Mouse (Mus musculus) neural tube, embryonic 11.5 days (tissue): Measurements from ENCODE around the gene Hdac1. TPM values are rescaled to one million over a fixed set of nuclear protein-coding genes. Genes with fewer than 3 reads are reported as not detected.

Experiments
- ATAC-seq: fragments of 200-750 bp; cut with Nextera tagmentation; 2 replicates; pipeline ENCODE4 v1.8.0; 2017; ENCODE audit warnings: moderate number of reproducible peaks, mild to moderate bottlenecking, moderate TSS enrichment, moderate library complexity; ENCODE audit not compliant: insufficient read depth, low FRiP score, low TSS enrichment
- DNase-seq: peaks from one replicate; pipeline ENCODE4 v3.0.0-alpha.2; 2015; ENCODE audit warnings: low spot score
- H3K27ac ChIP-seq: fragments of 300-500 bp; sonication (generic); 2 replicates; pipeline ENCODE4 v1.5.1; 2014; ENCODE audit warnings: low read depth, mild to moderate bottlenecking, low read length
- H3K27me3 ChIP-seq: fragments of 300-500 bp; sonication (generic); 2 replicates; pipeline ENCODE4 v1.6.1; 2014; ENCODE audit warnings: mild to moderate bottlenecking, low read length, mixed read lengths; ENCODE audit not compliant: control insufficient read depth, insufficient read depth
- H3K36me3 ChIP-seq: fragments of 300-500 bp; sonication (generic); 2 replicates; pipeline ENCODE4 v1.6.1; 2014; ENCODE audit warnings: mild to moderate bottlenecking, low read length, moderate library complexity, mixed read lengths; ENCODE audit not compliant: control insufficient read depth, insufficient read depth
- H3K4me1 ChIP-seq: fragments of 300-500 bp; sonication (generic); 2 replicates; pipeline ENCODE4 v1.6.1; 2014; ENCODE audit warnings: low read length, mixed read lengths; ENCODE audit not compliant: control insufficient read depth, insufficient read depth
- H3K4me2 ChIP-seq: fragments of 300-500 bp; sonication (generic); 2 replicates; pipeline ENCODE4 v1.6.1; 2014; ENCODE audit warnings: low read depth, mild to moderate bottlenecking, moderate library complexity
- H3K4me3 ChIP-seq: fragments of 300-500 bp; sonication (generic); 2 replicates; pipeline ENCODE4 v1.5.1; 2014; ENCODE audit warnings: low read depth, low read length
- H3K9ac ChIP-seq: fragments of 300-500 bp; sonication (generic); 2 replicates; pipeline ENCODE4 v1.6.1; 2014; ENCODE audit warnings: mild to moderate bottlenecking, low read length
- H3K9me3 ChIP-seq: fragments of 300-500 bp; sonication (generic); 2 replicates; pipeline ENCODE4 v1.6.1; 2016; ENCODE audit warnings: low read length; ENCODE audit not compliant: control insufficient read depth
- WGBS: fragments of 180-500 bp; shearing (Covaris S2); extraction: QIAGEN DNeasy Blood & Tissue Kit; methylation state at CpG from one replicate; pipeline ENCODE4 v1.1.7; 2014; 5-methylcytosine and 5-hydroxymethylcytosine counted together
- polyA plus RNA-seq: library from polyadenylated mRNA; unstranded; fragments of >200 nt; fragmentation: Nextera tagmentation; extraction: Ambion mirVana; gene quantifications from 2 replicates; pipeline ENCODE4 v1.2.1, GENCODE M21; 2014

Gene Hdac1
- polyA plus RNA-seq, 1 experiment from 2014 or later, result 258 TPM

- 2% methylated on average over 35 of the region's 49 CpGs for WGBS
- DNase-seq (peak; percentile 90), ATAC-seq (peak; percentile 90)
- no peaks in the 10 kb centered on the region for H3K27me3 ChIP-seq
- peak overlapping the region; percentile 54 for H3K9ac ChIP-seq
- peak overlapping the region; percentile 71 for H3K27ac ChIP-seq
- peak overlapping the region; percentile 74 for H3K4me2 ChIP-seq
- H3K36me3 ChIP-seq, result no peaks in the 10 kb centered on the region
- H3K9me3 ChIP-seq, result no peaks in the 10 kb centered on the region
- peak overlapping the region; percentile 48 for H3K4me3 ChIP-seq
- peaks cover 8% of the 10 kb centered on the region; the same call in 1 of the 2 replicates for H3K4me1 ChIP-seq
Measured at GRCm38 (mm10) chr4:129500607-129501566, 41.6 kb downstream of the Hdac1 start.

GRCm38 (mm10) chr4:129500017-129500416 lies 42.5 kb downstream of the Hdac1 start:
- H3K4me1 ChIP-seq, result peaks cover 8% of the 10 kb centered on the region; the same call in 1 of the 2 replicates
- 82% methylated on average over 8 of the region's 8 CpGs for WGBS
- H3K27me3 ChIP-seq, result no peaks in the 10 kb centered on the region
- H3K4me3 ChIP-seq, result no peak overlapping the region
- ATAC-seq, result no peak
- peak overlapping the region; percentile 74 for H3K4me2 ChIP-seq
- no peak overlapping the region for H3K27ac ChIP-seq
- H3K9ac ChIP-seq, result no peak overlapping the region
- no peaks in the 10 kb centered on the region for H3K9me3 ChIP-seq
- H3K36me3 ChIP-seq, result no peaks in the 10 kb centered on the region
- no peak for DNase-seq

GRCm38 (mm10) chr4:129498941-129499340 lies 43.6 kb downstream of the Hdac1 start:
- Histone ChIP-seq H3K9ac (no peak overlapping the region), H3K27ac (no peak overlapping the region), H3K36me3 (no peaks in the 10 kb centered on the region), H3K4me2 (no peak overlapping the region), H3K9me3 (no peaks in the 10 kb centered on the region), H3K4me3 (no peak overlapping the region), H3K4me1 (peaks cover 8% of the 10 kb centered on the region; the same call in 1 of the 2 replicates), H3K27me3 (no peaks in the 10 kb centered on the region)
- WGBS, result 88% methylated on average over 3 of the region's 3 CpGs
- ATAC-seq (no peak), DNase-seq (no peak)

- Histone ChIP-seq H3K4me1 (peaks cover 9% of the 10 kb centered on the region), H3K27me3 (peaks cover 4% of the 10 kb centered on the region), H3K4me3 (no peak overlapping the region), H3K36me3 (no peaks in the 10 kb centered on the region), H3K4me2 (no peak overlapping the region), H3K27ac (no peak overlapping the region; the same call in 1 of the 2 replicates), H3K9ac (peak overlapping the region; percentile 8; the same call in 1 of the 2 replicates), H3K9me3 (no peaks in the 10 kb centered on the region)
- no peak for ATAC-seq
- no peak for DNase-seq
- WGBS, result 51% methylated on average over 6 of the region's 6 CpGs
Measured at GRCm38 (mm10) chr4:129496631-129497030, 45.9 kb downstream of the Hdac1 start.

- H3K27ac ChIP-seq, result no peak overlapping the region; the same call in 1 of the 2 replicates
- WGBS, result 35% methylated on average over 16 of the region's 16 CpGs
- no peaks in the 10 kb centered on the region for H3K36me3 ChIP-seq
- H3K27me3 ChIP-seq, result peaks cover 11% of the 10 kb centered on the region
- DNase-seq (no peak), ATAC-seq (no peak)
- H3K4me3 ChIP-seq, result no peak overlapping the region
- H3K9ac ChIP-seq, result no peak overlapping the region
- no peaks in the 10 kb centered on the region for H3K9me3 ChIP-seq
- peaks cover 16% of the 10 kb centered on the region for H3K4me1 ChIP-seq
- no peak overlapping the region for H3K4me2 ChIP-seq
Measured at GRCm38 (mm10) chr4:129495672-129496562, 46.6 kb downstream of the Hdac1 start.

- 78% methylated on average over 7 of the region's 7 CpGs for WGBS
- Histone ChIP-seq H3K36me3 (no peaks in the 10 kb centered on the region), H3K4me2 (no peak overlapping the region), H3K4me1 (peaks cover 16% of the 10 kb centered on the region), H3K9me3 (no peaks in the 10 kb centered on the region), H3K27me3 (peaks cover 15% of the 10 kb centered on the region), H3K27ac (no peak overlapping the region), H3K4me3 (no peak overlapping the region), H3K9ac (no peak overlapping the region)
- DNase-seq (no peak), ATAC-seq (no peak)
Measured at GRCm38 (mm10) chr4:129494681-129495080, 47.8 kb downstream of the Hdac1 start.

GRCm38 (mm10) chr4:129490972-129491880 lies 51.3 kb downstream of the Hdac1 start, which contains the start of the genes Tssk3 and Fam229a:
TSS of gene Tssk3 (minus strand) at chr4:129491022.
TSS of gene Fam229a (plus strand) at chr4:129491190.
- Histone ChIP-seq H3K4me2 (peak within 1 kb of the TSS; percentile 41), H3K27me3 (peaks cover 15% of the 10 kb centered on the region), H3K4me1 (peaks cover 11% of the 10 kb centered on the region), H3K36me3 (peaks cover 2% of the 10 kb centered on the region), H3K9ac (peak within 1 kb of the TSS; percentile 31), H3K27ac (no peak within 1 kb of the TSS), H3K4me3 (peak within 1 kb of the TSS; percentile 27), H3K9me3 (no peaks in the 10 kb centered on the region)
- 3% methylated on average over 67 of the region's 70 CpGs for WGBS
- DNase-seq, result peak; percentile 37
- ATAC-seq, result no peak

- WGBS, result 100% methylated on average over 1 of the region's 1 CpGs
- H3K4me1 ChIP-seq, result no peaks in the 10 kb centered on the region
Measured at GRCm38 (mm10) chr4:129481090-129481489, 61.4 kb downstream of the Hdac1 start.

More at GRCm38 (mm10) chr4:129481090-129481489, 61.4 kb downstream of the Hdac1 start:
- H3K4me3 ChIP-seq, result no peak overlapping the region
- DNase-seq, result no peak
- no peak overlapping the region for H3K9ac ChIP-seq
- H3K27me3 ChIP-seq, result no peaks in the 10 kb centered on the region
- peaks cover 6% of the 10 kb centered on the region for H3K36me3 ChIP-seq
- H3K4me2 ChIP-seq, result no peak overlapping the region
- no peak for ATAC-seq
- no peaks in the 10 kb centered on the region for H3K9me3 ChIP-seq
- no peak overlapping the region for H3K27ac ChIP-seq
